Mouse (Mus musculus): ENCODE results near the gene Chid1. TPM values are rescaled to one million over a fixed set of nuclear protein-coding genes. Genes with fewer than 3 reads are reported as not detected.

Gene Chid1
- polyA plus RNA-seq, 1 experiment from 2014 or later, result 14.7 TPM

- no peak overlapping the region for H3K4me3 ChIP-seq (ENCODE audit: low read depth, low read length)
- H3K4me2 ChIP-seq (ENCODE audit: low read depth, low read length), result no peak overlapping the region
- H3K9ac ChIP-seq (replicated peaks), result no peak overlapping the region
- DNase-seq (no peak), ATAC-seq (no peak)
- no peaks in the 10 kb centered on the region for H3K36me3 ChIP-seq (replicated peaks; ENCODE audit: insufficient read depth, low read length)
- 78% methylated on average over 1 of the region's 1 CpGs for WGBS (ENCODE audit: insufficient replicate concordance)
- no peaks in the 10 kb centered on the region for H3K27me3 ChIP-seq (ENCODE audit: insufficient read depth, low read length)
- peaks cover 23% of the 10 kb centered on the region for H3K4me1 ChIP-seq (ENCODE audit: insufficient read depth)
- H3K9me3 ChIP-seq (ENCODE audit: low read length), result no peaks in the 10 kb centered on the region
- H3K27ac ChIP-seq (ENCODE audit: low read depth), result no peak overlapping the region
- TF ChIP-seq CTCF (IDR thresholded peaks at IDR 0.05; ENCODE audit: low read depth), result no peak
- TF ChIP-seq EP300 (IDR thresholded peaks at IDR 0.05; ENCODE audit: low read depth), result no peak
Measured at GRCm38 (mm10) chr7:141535570-141535969, 4.1 kb downstream of the Chid1 start.

GRCm38 (mm10) chr7:141525580-141525925, 14.1 kb downstream of the Chid1 start:
- H3K4me1 ChIP-seq (ENCODE audit: insufficient read depth), result no peaks in the 10 kb centered on the region
- no peaks in the 10 kb centered on the region for H3K27me3 ChIP-seq (ENCODE audit: insufficient read depth, low read length)
- WGBS (ENCODE audit: insufficient replicate concordance), result 89% methylated on average over 4 of the region's 4 CpGs
- TF ChIP-seq EP300 (IDR thresholded peaks at IDR 0.05; ENCODE audit: low read depth) (no peak), CTCF (IDR thresholded peaks at IDR 0.05; ENCODE audit: low read depth) (no peak)
- no peak for ATAC-seq
- H3K27ac ChIP-seq (ENCODE audit: low read depth), result no peak overlapping the region
- no peak overlapping the region for H3K4me3 ChIP-seq (ENCODE audit: low read depth, low read length)
- H3K4me2 ChIP-seq (ENCODE audit: low read depth, low read length), result no peak overlapping the region
- no peak overlapping the region for H3K9ac ChIP-seq (replicated peaks)
- DNase-seq, result no peak
- H3K9me3 ChIP-seq (ENCODE audit: low read length), result no peaks in the 10 kb centered on the region
- peaks cover 11% of the 10 kb centered on the region for H3K36me3 ChIP-seq (replicated peaks; ENCODE audit: insufficient read depth, low read length)

GRCm38 (mm10) chr7:141524760-141525579, 14.7 kb downstream of the Chid1 start:
- Histone ChIP-seq H3K4me3 (ENCODE audit: low read depth, low read length) (no peak overlapping the region), H3K27ac (ENCODE audit: low read depth) (no peak overlapping the region), H3K9me3 (ENCODE audit: low read length) (no peaks in the 10 kb centered on the region), H3K27me3 (ENCODE audit: insufficient read depth, low read length) (no peaks in the 10 kb centered on the region), H3K9ac (replicated peaks) (no peak overlapping the region), H3K4me2 (ENCODE audit: low read depth, low read length) (no peak overlapping the region), H3K36me3 (replicated peaks; ENCODE audit: insufficient read depth, low read length) (peaks cover 9% of the 10 kb centered on the region), H3K4me1 (ENCODE audit: insufficient read depth) (no peaks in the 10 kb centered on the region)
- peak; percentile 86 for DNase-seq
- ATAC-seq, result peak; percentile 86
- no peak for TF ChIP-seq EP300 (IDR thresholded peaks at IDR 0.05; ENCODE audit: low read depth)
- TF ChIP-seq CTCF (IDR thresholded peaks at IDR 0.05; ENCODE audit: low read depth), result peak; percentile 98
- 58% methylated on average over 6 of the region's 6 CpGs for WGBS (ENCODE audit: insufficient replicate concordance)

GRCm38 (mm10) chr7:141524271-141524670, 15.4 kb downstream of the Chid1 start:
- H3K36me3 ChIP-seq (replicated peaks; ENCODE audit: insufficient read depth, low read length), result peaks cover 7% of the 10 kb centered on the region; the same call in 1 of the 2 replicates
- ATAC-seq, result no peak
- no peak for TF ChIP-seq EP300 (IDR thresholded peaks at IDR 0.05; ENCODE audit: low read depth)
- no peak for TF ChIP-seq CTCF (IDR thresholded peaks at IDR 0.05; ENCODE audit: low read depth)

GRCm38 (mm10) chr7:141523007-141523406, 16.6 kb downstream of the Chid1 start:
- no peak for DNase-seq
- H3K27me3 ChIP-seq (ENCODE audit: insufficient read depth, low read length), result no peaks in the 10 kb centered on the region
- H3K4me3 ChIP-seq (ENCODE audit: low read depth, low read length), result no peak overlapping the region
- TF ChIP-seq CTCF (IDR thresholded peaks at IDR 0.05; ENCODE audit: low read depth), result peak; percentile 26; the same call in 1 of the 2 replicates
- no peak for TF ChIP-seq EP300 (IDR thresholded peaks at IDR 0.05; ENCODE audit: low read depth)
- peaks cover 6% of the 10 kb centered on the region; the same call in 1 of the 2 replicates for H3K4me1 ChIP-seq (ENCODE audit: insufficient read depth)
- ATAC-seq, result no peak
- no peaks in the 10 kb centered on the region for H3K9me3 ChIP-seq (ENCODE audit: low read length)
- 49% methylated on average over 4 of the region's 4 CpGs for WGBS (ENCODE audit: insufficient replicate concordance)
- no peak overlapping the region for H3K4me2 ChIP-seq (ENCODE audit: low read depth, low read length)
- no peak overlapping the region for H3K9ac ChIP-seq (replicated peaks)
- H3K36me3 ChIP-seq (replicated peaks; ENCODE audit: insufficient read depth, low read length), result peaks cover 7% of the 10 kb centered on the region; the same call in 1 of the 2 replicates
- no peak overlapping the region for H3K27ac ChIP-seq (ENCODE audit: low read depth)

More at GRCm38 (mm10) chr7:141524271-141524670, 15.4 kb downstream of the Chid1 start:
- no peak for DNase-seq
- WGBS (ENCODE audit: insufficient replicate concordance), result 85% methylated on average over 4 of the region's 4 CpGs
- no peaks in the 10 kb centered on the region for H3K9me3 ChIP-seq (ENCODE audit: low read length)
- no peak overlapping the region for H3K27ac ChIP-seq (ENCODE audit: low read depth)
- H3K4me1 ChIP-seq (ENCODE audit: insufficient read depth), result no peaks in the 10 kb centered on the region; the same call in 1 of the 2 replicates
- no peak overlapping the region for H3K4me2 ChIP-seq (ENCODE audit: low read depth, low read length)
- H3K27me3 ChIP-seq (ENCODE audit: insufficient read depth, low read length), result no peaks in the 10 kb centered on the region
- no peak overlapping the region for H3K4me3 ChIP-seq (ENCODE audit: low read depth, low read length)
- H3K9ac ChIP-seq (replicated peaks), result no peak overlapping the region

- Histone ChIP-seq H3K27ac (ENCODE audit: low read depth) (no peak overlapping the region), H3K4me2 (ENCODE audit: low read depth, low read length) (no peak overlapping the region), H3K4me1 (ENCODE audit: insufficient read depth) (peaks cover 13% of the 10 kb centered on the region), H3K36me3 (replicated peaks; ENCODE audit: insufficient read depth, low read length) (peaks cover 7% of the 10 kb centered on the region; the same call in 1 of the 2 replicates), H3K4me3 (ENCODE audit: low read depth, low read length) (no peak overlapping the region), H3K27me3 (ENCODE audit: insufficient read depth, low read length) (no peaks in the 10 kb centered on the region), H3K9ac (replicated peaks) (no peak overlapping the region), H3K9me3 (ENCODE audit: low read length) (no peaks in the 10 kb centered on the region)
- WGBS (ENCODE audit: insufficient replicate concordance), result 70% methylated on average over 1 of the region's 1 CpGs
- TF ChIP-seq EP300 (IDR thresholded peaks at IDR 0.05; ENCODE audit: low read depth) (no peak), CTCF (IDR thresholded peaks at IDR 0.05; ENCODE audit: low read depth) (no peak)
- ATAC-seq (no peak), DNase-seq (no peak)
Measured at GRCm38 (mm10) chr7:141519795-141520194, 19.9 kb downstream of the Chid1 start.
